Mouse (Mus musculus) bone marrow, adult 2 months (tissue): Measurements from ENCODE around the gene Rab43. TPM values are rescaled to one million over a fixed set of nuclear protein-coding genes. Genes with fewer than 3 reads are reported as not detected.

Experiments
- H3K27ac ChIP-seq: fragments of 200-500 bp; 2 replicates; pipeline ENCODE4 v1.5.1; 2012; ENCODE audit warnings: low read depth, mild to moderate bottlenecking, control low read depth, inconsistent platforms, low read length; ENCODE audit not compliant: control insufficient read depth, poor library complexity, insufficient read depth
- H3K4me1 ChIP-seq: fragments of 200-500 bp; 2 replicates; pipeline ENCODE4 v1.6.1; 2011; ENCODE audit warnings: low read length; ENCODE audit not compliant: control insufficient read depth, insufficient read depth
- H3K4me3 ChIP-seq: fragments of 200-500 bp; replicated peaks from 2 replicates; pipeline ENCODE3; 2011; ENCODE audit warnings: mild to moderate bottlenecking, low read depth, low read length, control low read depth; ENCODE audit not compliant: control insufficient read depth
- CTCF ChIP-seq: fragments of 200-500 bp; IDR thresholded peaks from 2 replicates; pipeline ENCODE4 v1.5.1; 2011; ENCODE audit warnings: low read length, control low read depth; ENCODE audit not compliant: control insufficient read depth, insufficient read depth
- POLR2A ChIP-seq: fragments of 200-500 bp; IDR thresholded peaks from 2 replicates; pipeline ENCODE4 v1.6.1; 2011; ENCODE audit warnings: low read depth, mild to moderate bottlenecking, control low read depth, low read length, borderline replicate concordance; ENCODE audit not compliant: control insufficient read depth
- WGBS: fragments of 180-500 bp; shearing (Covaris S2); methylation state at CpG from one replicate; pipeline ENCODE4 v1.1.7; 2018; 5-methylcytosine and 5-hydroxymethylcytosine counted together
- polyA plus RNA-seq: library from polyadenylated mRNA; stranded (reverse); fragments of >200 nt; gene quantifications from 2 replicates; pipeline ENCODE4 v1.2.4, GENCODE M21; 2011; ENCODE audit warnings: low replicate concordance; ENCODE audit not compliant: missing spikeins, insufficient read depth, insufficient read length

Rab43 gene
- polyA plus RNA-seq, 1 experiment: 44.9 TPM

- WGBS: 90% methylated on average over 3 of the region's 3 CpGs
- no peak overlapping the region for H3K27ac ChIP-seq
Observed at GRCm38 (mm10) chr6:87759404-87759803, 52.6 kb downstream of the Rab43 start.

DNA sequence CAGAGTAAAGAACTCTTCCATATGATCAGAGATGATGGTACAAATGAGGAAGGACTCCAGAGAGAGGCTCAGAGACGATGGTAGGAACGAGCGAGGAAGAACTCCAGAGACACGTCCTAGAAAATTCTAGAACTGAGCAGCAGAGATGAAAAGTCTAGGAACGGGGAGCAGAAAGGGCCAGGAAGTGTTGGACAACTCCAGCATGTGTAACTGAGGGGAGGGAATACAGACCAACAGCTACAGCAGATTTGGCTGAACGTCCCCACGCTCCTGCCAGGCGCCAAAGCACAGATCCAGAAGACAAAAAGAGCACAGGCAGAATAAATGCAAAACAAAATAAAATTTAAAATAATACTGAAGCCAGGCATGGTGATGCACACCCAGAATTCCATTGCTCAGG lies 55.1 kb downstream of the Rab43 start:
- TF ChIP-seq CTCF: no peak
- TF ChIP-seq POLR2A: no peak
- no peak overlapping the region for H3K27ac ChIP-seq
- 89% methylated on average over 8 of the region's 8 CpGs for WGBS
- no peak overlapping the region for H3K4me3 ChIP-seq
- H3K4me1 ChIP-seq: no peaks in the 10 kb centered on the region

More at GRCm38 (mm10) chr6:87759404-87759803, 52.6 kb downstream of the Rab43 start:
- Histone ChIP-seq H3K4me3 (no peak overlapping the region), H3K4me1 (no peaks in the 10 kb centered on the region)
- TF ChIP-seq POLR2A (no peak), CTCF (no peak)

- no peak for TF ChIP-seq CTCF
- TF ChIP-seq POLR2A: no peak
- Histone ChIP-seq H3K27ac (no peak overlapping the region), H3K4me1 (no peaks in the 10 kb centered on the region), H3K4me3 (no peak overlapping the region)
- WGBS: 96% methylated on average over 4 of the region's 4 CpGs
Observed at GRCm38 (mm10) chr6:87755196-87755595, 56.8 kb downstream of the Rab43 start.

DNA sequence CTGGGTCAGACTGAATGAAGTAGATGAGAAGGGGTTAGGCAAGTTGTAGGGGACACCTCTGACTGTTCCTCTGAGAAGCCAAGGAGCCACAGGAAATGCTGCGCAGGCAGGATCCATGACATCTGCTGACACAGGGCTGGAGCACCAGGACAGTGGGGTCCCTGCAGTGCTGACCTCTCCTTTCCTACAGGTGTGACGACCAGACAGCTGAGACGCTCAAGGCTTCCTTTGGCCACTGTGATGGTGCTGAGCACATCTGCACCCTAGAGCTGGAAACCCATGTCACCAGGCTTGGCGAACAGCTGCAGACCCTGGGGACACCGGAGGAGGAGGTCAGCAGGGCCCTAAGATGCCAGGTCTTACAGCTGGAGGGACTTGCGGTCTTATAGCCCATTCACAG lies 60.4 kb downstream of the Rab43 start:
- TF ChIP-seq CTCF (no peak), POLR2A (no peak)
- 84% methylated on average over 6 of the region's 6 CpGs for WGBS
- H3K4me1 ChIP-seq: peaks cover 1% of the 10 kb centered on the region; the same call in 1 of the 2 replicates
- H3K4me3 ChIP-seq: no peak overlapping the region
- H3K27ac ChIP-seq: no peak overlapping the region

- Histone ChIP-seq H3K27ac (no peak overlapping the region), H3K4me3 (no peak overlapping the region), H3K4me1 (peaks cover 1% of the 10 kb centered on the region; the same call in 1 of the 2 replicates)
- TF ChIP-seq CTCF: no peak
- no peak for TF ChIP-seq POLR2A
- WGBS: 36% methylated on average over 8 of the region's 8 CpGs
Observed at GRCm38 (mm10) chr6:87750184-87750910, 61.6 kb downstream of the Rab43 start.

- Histone ChIP-seq H3K4me1 (peaks cover 1% of the 10 kb centered on the region; the same call in 1 of the 2 replicates), H3K4me3 (no peak overlapping the region), H3K27ac (no peak overlapping the region)
- TF ChIP-seq CTCF: no peak
- TF ChIP-seq POLR2A: no peak
- 77% methylated on average over 6 of the region's 6 CpGs for WGBS
Observed at GRCm38 (mm10) chr6:87748531-87748930, 63.4 kb downstream of the Rab43 start.

DNA sequence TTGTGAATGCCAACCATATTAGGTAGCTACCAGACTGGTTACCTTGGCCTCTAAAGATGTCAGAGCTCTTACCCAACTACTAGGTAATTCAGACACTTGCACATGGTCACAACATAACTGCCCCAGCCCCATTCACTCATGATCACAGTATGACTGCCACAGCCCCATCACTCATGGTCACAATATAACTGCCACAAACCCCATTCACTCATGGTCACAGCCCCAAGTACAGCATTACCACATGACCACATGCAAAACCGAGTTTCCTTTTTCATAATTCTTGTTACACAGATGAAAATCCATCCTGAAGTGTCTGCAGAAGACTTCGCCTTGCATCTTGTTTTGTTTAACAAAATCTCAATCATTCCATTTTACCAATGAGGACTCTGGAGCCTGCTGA lies 63.9 kb downstream of the Rab43 start:
- Histone ChIP-seq H3K27ac (no peak overlapping the region), H3K4me3 (no peak overlapping the region), H3K4me1 (peaks cover 1% of the 10 kb centered on the region; the same call in 1 of the 2 replicates)
- no peak for TF ChIP-seq CTCF
- no peak for TF ChIP-seq POLR2A
- WGBS: 28% methylated on average over 2 of the region's 2 CpGs

- no peak for TF ChIP-seq POLR2A
- no peak for TF ChIP-seq CTCF
- peaks cover 3% of the 10 kb centered on the region; the same call in 1 of the 2 replicates for H3K4me1 ChIP-seq
- 52% methylated on average over 2 of the region's 2 CpGs for WGBS
- no peak overlapping the region for H3K4me3 ChIP-seq
- H3K27ac ChIP-seq: peak overlapping the region; percentile 62
Observed at GRCm38 (mm10) chr6:87746849-87747248, 65.1 kb downstream of the Rab43 start.

DNA sequence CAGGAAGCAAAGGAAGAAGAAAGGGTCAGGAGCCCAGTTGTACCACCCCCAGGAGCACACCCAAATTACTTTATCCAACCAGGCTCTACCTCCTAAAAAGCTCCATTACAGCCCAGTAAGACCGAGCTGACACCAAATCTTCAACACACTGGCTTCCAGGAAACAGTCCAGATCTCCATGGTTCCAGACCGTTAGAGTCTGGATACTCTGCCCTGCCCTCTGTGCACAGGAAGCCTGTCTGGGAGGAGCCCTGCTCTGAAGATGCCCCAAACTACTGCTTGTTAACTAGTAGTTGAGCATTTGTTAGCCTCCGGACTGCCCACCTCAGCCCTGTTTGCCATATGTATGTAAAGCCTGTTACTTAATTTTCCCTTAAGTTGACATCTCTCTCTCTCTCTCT lies 65.9 kb downstream of the Rab43 start:
- WGBS: 65% methylated on average over 3 of the region's 3 CpGs
- no peak overlapping the region; the same call in 1 of the 2 replicates for H3K27ac ChIP-seq
- H3K4me1 ChIP-seq: peaks cover 3% of the 10 kb centered on the region; the same call in 1 of the 2 replicates
- H3K4me3 ChIP-seq: no peak overlapping the region
- TF ChIP-seq CTCF (no peak), POLR2A (no peak)

- WGBS: 59% methylated on average over 1 of the region's 1 CpGs
- no peak overlapping the region for H3K4me3 ChIP-seq
- peaks cover 3% of the 10 kb centered on the region; the same call in 1 of the 2 replicates for H3K4me1 ChIP-seq
- H3K27ac ChIP-seq: no peak overlapping the region
- TF ChIP-seq POLR2A (no peak), CTCF (no peak)
Observed at GRCm38 (mm10) chr6:87745301-87745700, 66.7 kb downstream of the Rab43 start.
